Comparison of ENCODE assay signal across 8 mouse cellular contexts in genomic region chr8:83665969-83666865, GRCm38 (mm10). TPM values are rescaled to one million over a fixed set of nuclear protein-coding genes. Genes with fewer than 3 reads are reported as not detected.
DNase-seq lines count a peak whose midpoint lies in the region; ATAC-seq and TF ChIP-seq lines count a peak whose summit lies in the region.

TSS of gene Ptger1 (plus strand) at chr8:83666678.

- TF ChIP-seq EP300 in heart, adult 2 months (IDR thresholded peaks at IDR 0.05; ENCODE audit: insufficient read depth, low read depth, low read length) = no peak

- H3K27me3 ChIP-seq in hindbrain, embryonic 10.5 days (ENCODE audit: insufficient read depth, poor library complexity, severe bottlenecking) = peaks cover 27% of the 10 kb centered on the region
- H3K27me3 ChIP-seq in hindbrain, embryonic 14.5 days (ENCODE audit: control insufficient read depth, insufficient read depth, low read length) = no peaks in the 10 kb centered on the region; the same call in 1 of the 2 replicates
- H3K27me3 ChIP-seq in heart, adult 2 months (ENCODE audit: control insufficient read depth, insufficient read depth, low read length) = no peaks in the 10 kb centered on the region

- peak within 1 kb of the TSS; percentile 54; the same call in 1 of the 2 replicates for H3K4me3 ChIP-seq in hindbrain, embryonic 10.5 days
- H3K4me3 ChIP-seq in hindbrain, embryonic 14.5 days (replicated peaks; ENCODE audit: low read length) = no peak within 1 kb of the TSS
- no peak within 1 kb of the TSS for H3K4me3 ChIP-seq in heart, adult 2 months

- 52% methylated on average over 14 of the region's 14 CpGs for WGBS in hindbrain, embryonic 10.5 days
- 37% methylated on average over 14 of the region's 14 CpGs for WGBS in hindbrain, embryonic 14.5 days
- WGBS in heart, adult 2 months = 11% methylated on average over 14 of the region's 14 CpGs

- intact Hi-C loops in heart, adult 2 months (cut with DNase I) = loop anchor here (2.0 to 5.0 kb wide), 3 partner anchors 57 to 286 kb away; no protein-coding TSS in a partner anchor

- no peak within 1 kb of the TSS for H3K4me2 ChIP-seq in hindbrain, embryonic 14.5 days (replicated peaks)

- H3K4me1 ChIP-seq in hindbrain, embryonic 10.5 days (replicated peaks) = peaks cover 55% of the 10 kb centered on the region
- H3K4me1 ChIP-seq in hindbrain, embryonic 14.5 days (replicated peaks; ENCODE audit: control insufficient read depth, insufficient read depth, low read length) = peaks cover 23% of the 10 kb centered on the region
- peaks cover 14% of the 10 kb centered on the region for H3K4me1 ChIP-seq in heart, adult 2 months (ENCODE audit: control insufficient read depth, insufficient read depth, low read length)

- H3K9ac ChIP-seq in hindbrain, embryonic 14.5 days = no peak within 1 kb of the TSS; the same call in 1 of the 2 replicates
- H3K9ac ChIP-seq in heart, adult 2 months (ENCODE audit: low read depth, low read length) = no peak within 1 kb of the TSS

- H3K79me2 ChIP-seq in heart, adult 2 months (replicated peaks; ENCODE audit: control insufficient read depth, insufficient read depth, low read length) = no peaks in the 10 kb centered on the region

- peak within 1 kb of the TSS; percentile 26; the same call in 1 of the 2 replicates for H3K27ac ChIP-seq in hindbrain, embryonic 10.5 days
- H3K27ac ChIP-seq in hindbrain, embryonic 14.5 days = no peak within 1 kb of the TSS
- H3K27ac ChIP-seq in heart, adult 2 months = peak within 1 kb of the TSS; percentile 57

- peak; percentile 44 for TF ChIP-seq POLR2A in heart, adult 2 months (IDR thresholded peaks at IDR 0.05; ENCODE audit: insufficient read depth, low read depth, low read length)

- peak; percentile 40 for TF ChIP-seq CTCF in heart, adult 2 months (IDR thresholded peaks at IDR 0.05)

- no peak for DNase-seq in hindbrain, embryonic 10.5 days (ENCODE audit: low spot score)
- no peak for DNase-seq in hindbrain, embryonic 14.5 days (ENCODE audit: low spot score)
- DNase-seq in adrenal gland, postnatal 36 days = peak; percentile 58 to 67
- peak; percentile 80 to 84 for DNase-seq in heart, adult 2 months
- DNase-seq in kidney, adult 11 months = peak; percentile 72
- DNase-seq in lung, postnatal 36 days = peak; percentile 82
- no peak for DNase-seq in thymus, postnatal 36 days
- no peak for DNase-seq in thymus, postnatal 14 days

- H3K9me3 ChIP-seq in hindbrain, embryonic 10.5 days = no peaks in the 10 kb centered on the region
- no peaks in the 10 kb centered on the region for H3K9me3 ChIP-seq in hindbrain, embryonic 14.5 days (ENCODE audit: control insufficient read depth, low read length)

- ATAC-seq in hindbrain, embryonic 14.5 days (ENCODE audit: low FRiP score) = no peak; the same call in 1 of the 2 replicates

- peaks cover 46% of the 10 kb centered on the region for H3K36me3 ChIP-seq in hindbrain, embryonic 10.5 days
- peaks cover 30% of the 10 kb centered on the region for H3K36me3 ChIP-seq in hindbrain, embryonic 14.5 days (replicated peaks; ENCODE audit: control insufficient read depth, insufficient read depth)
- H3K36me3 ChIP-seq in heart, adult 2 months (ENCODE audit: control insufficient read depth, insufficient read depth, low read length) = no peaks in the 10 kb centered on the region

RNA-seq across cellular contexts. Expression of gene Ptger1, which starts in this region (rescaled TPM):
- 0.58 and 0.62 TPM in 2 replicates for polyA plus RNA-seq in hindbrain, embryonic 10.5 days (2016; fragmentation: Nextera tagmentation; extraction: Ambion mirVana)
- polyA plus RNA-seq in hindbrain, embryonic 14.5 days (2014; fragmentation: Nextera tagmentation; extraction: Ambion mirVana) = 1.8 and 1.9 TPM in 2 replicates
- 1 to 10 TPM in 1 of 2 experiments, under 1 TPM in 1; 0.63 to 2.2 TPM for total RNA-seq in adrenal gland, postnatal 36 days (2021)
- total RNA-seq in heart, adult 2 months (2021) = under 1 TPM; 0.37 to 0.39 TPM
- 0.41 and 0.79 TPM in 2 replicates for polyA plus RNA-seq in heart, adult 2 months (2012; rRNA removed)

Comparison
In these comparisons a context has a peak if more than half of its experiments do, and no peak if none do; other contexts are left out.
1. Peak in DNase-seq and H3K27ac ChIP-seq in heart, adult 2 months; RNA of the gene not detected or under 1 TPM.
2. DNase-seq: peak in adrenal gland, postnatal 36 days (2 of 2), kidney, adult 11 months (single experiment) and lung, postnatal 36 days (single experiment); none in hindbrain, embryonic 10.5 days (single experiment), hindbrain, embryonic 14.5 days (single experiment), thymus, postnatal 36 days (0 of 2) and thymus, postnatal 14 days (single experiment).